Mouse (Mus musculus): ENCODE measurements around the gene Senp8.
"Not testable (repeated sequence)": the region's sequence is repeated elsewhere in the genome, so short reads cannot be mapped to it uniquely, and the experiment has no call there.

Gene Senp8

GRCm38 (mm10) chr9:59750267-59751065, at the start of gene Senp8, which contains the start of gene Myo9a:
TSS of gene Senp8 (minus strand) at chr9:59750710.
TSS of gene Myo9a (plus strand) at chr9:59750896.
- peak; percentile 99 for DNase-seq (ENCODE audit: low read depth)

- not testable (repeated sequence) for DNase-seq (ENCODE audit: low read depth)
These were observed 16.5 kb upstream of the Senp8 start for GRCm38 (mm10) chr9:59766966-59767461.

- DNase-seq (ENCODE audit: low read depth) = peak; percentile 76
These were observed 10.0 kb upstream of the Senp8 start for GRCm38 (mm10) chr9:59760515-59760914.

- not testable (repeated sequence) for DNase-seq (ENCODE audit: low read depth)
These were observed 6.5 kb upstream of the Senp8 start for GRCm38 (mm10) chr9:59757016-59757415.

GRCm38 (mm10) chr9:59755199-59755598, 4.7 kb upstream of the Senp8 start:
- DNase-seq (ENCODE audit: low read depth) = peak; percentile 76

- DNase-seq (ENCODE audit: low read depth) = peak; percentile 26
These were observed 1.5 kb upstream of the Senp8 start for GRCm38 (mm10) chr9:59751966-59752365.

GRCm38 (mm10) chr9:59751066-59751581, 614 bp upstream of the Senp8 start:
- peak; percentile 83 for DNase-seq (ENCODE audit: low read depth)

GRCm38 (mm10) chr9:59749581-59750265, 787 bp downstream of the Senp8 start:
- peak; percentile 35 for DNase-seq (ENCODE audit: low read depth)

GRCm38 (mm10) chr9:59748969-59749368, 1.5 kb downstream of the Senp8 start:
- DNase-seq (ENCODE audit: low read depth) = no peak

GRCm38 (mm10) chr9:59748387-59748786, 2.1 kb downstream of the Senp8 start:
- no peak for DNase-seq (ENCODE audit: low read depth)

GRCm38 (mm10) chr9:59743903-59744302, 6.6 kb downstream of the Senp8 start:
- DNase-seq (ENCODE audit: low read depth) = no peak

GRCm38 (mm10) chr9:59740593-59740992, 9.9 kb downstream of the Senp8 start:
- DNase-seq (ENCODE audit: low read depth) = no peak

GRCm38 (mm10) chr9:59735394-59735793, 15.1 kb downstream of the Senp8 start:
- DNase-seq (ENCODE audit: low read depth) = no peak

GRCm38 (mm10) chr9:59733075-59733474, 17.4 kb downstream of the Senp8 start:
- DNase-seq (ENCODE audit: low read depth) = no peak

GRCm38 (mm10) chr9:59731136-59731535, 19.4 kb downstream of the Senp8 start:
- no peak for DNase-seq (ENCODE audit: low read depth)

- no peak for DNase-seq (ENCODE audit: low read depth)
These were observed 22.8 kb downstream of the Senp8 start for GRCm38 (mm10) chr9:59727569-59728286.

GRCm38 (mm10) chr9:59725515-59725914, 25.0 kb downstream of the Senp8 start:
- no peak for DNase-seq (ENCODE audit: low read depth)

- DNase-seq (ENCODE audit: low read depth) = no peak
These were observed 26.6 kb downstream of the Senp8 start for GRCm38 (mm10) chr9:59723791-59724442.

GRCm38 (mm10) chr9:59723096-59723657, 27.3 kb downstream of the Senp8 start:
- peak; percentile 91 for DNase-seq (ENCODE audit: low read depth)

- no peak for DNase-seq (ENCODE audit: low read depth)
These were observed 29.4 kb downstream of the Senp8 start for GRCm38 (mm10) chr9:59721144-59721543.

- DNase-seq (ENCODE audit: low read depth) = no peak
These were observed 32.3 kb downstream of the Senp8 start for GRCm38 (mm10) chr9:59718237-59718636.

Measured in 416B (cell line).